Mouse (Mus musculus): ENCODE data around the gene Rasgef1c.

- TF ChIP-seq CTCF (IDR thresholded peaks at IDR 0.05; ENCODE audit: low read depth) (no peak), EP300 (IDR thresholded peaks at IDR 0.05; ENCODE audit: low read depth) (peak; percentile 88)
Observed at GRCm38 (mm10) chr11:49872779-49873178, 28.9 kb upstream of the Rasgef1c start.

Measured in liver, embryonic 14.5 days (tissue).